Mouse (Mus musculus): ENCODE results near the gene Echs1. TPM values are rescaled to one million over a fixed set of nuclear protein-coding genes. Genes with fewer than 3 reads are reported as not detected.

Gene Echs1
- polyA plus RNA-seq, 1 experiment from 2014 or later = 171 TPM

GRCm38 (mm10) chr7:140077698-140078097 lies 38.6 kb downstream of the Echs1 start:
- Histone ChIP-seq H3K27me3 (ENCODE audit: insufficient read depth, poor library complexity, severe bottlenecking) (peaks cover 61% of the 10 kb centered on the region), H3K27ac (no peak overlapping the region), H3K36me3 (no peaks in the 10 kb centered on the region), H3K4me3 (no peak overlapping the region), H3K9me3 (no peaks in the 10 kb centered on the region), H3K4me1 (0 out of 2 replicates have a peak, but pooled peaks cover 6% of the 10 kb centered on the region)
- DNase-seq (ENCODE audit: low spot score) = no peak
- 73% methylated on average over 6 of the region's 6 CpGs for WGBS

GRCm38 (mm10) chr7:140070042-140070711 lies 46.1 kb downstream of the Echs1 start:
- Histone ChIP-seq H3K36me3 (no peaks in the 10 kb centered on the region), H3K4me1 (peaks cover 9% of the 10 kb centered on the region), H3K4me3 (peak overlapping the region; percentile 56), H3K9me3 (no peaks in the 10 kb centered on the region), H3K27me3 (ENCODE audit: insufficient read depth, poor library complexity, severe bottlenecking) (peaks cover 69% of the 10 kb centered on the region), H3K27ac (peak overlapping the region; percentile 67)
- WGBS = 19% methylated on average over 39 of the region's 39 CpGs
- DNase-seq (ENCODE audit: low spot score) = no peak

GRCm38 (mm10) chr7:140067397-140067796 lies 48.9 kb downstream of the Echs1 start:
- H3K36me3 ChIP-seq = no peaks in the 10 kb centered on the region
- no peak overlapping the region for H3K4me3 ChIP-seq
- 51% methylated on average over 6 of the region's 6 CpGs for WGBS
- peaks cover 9% of the 10 kb centered on the region for H3K4me1 ChIP-seq
- no peak for DNase-seq (ENCODE audit: low spot score)
- no peak overlapping the region for H3K27ac ChIP-seq
- no peaks in the 10 kb centered on the region for H3K9me3 ChIP-seq
- peaks cover 79% of the 10 kb centered on the region for H3K27me3 ChIP-seq (ENCODE audit: insufficient read depth, poor library complexity, severe bottlenecking)

GRCm38 (mm10) chr7:140063092-140063491 lies 53.2 kb downstream of the Echs1 start:
- DNase-seq (ENCODE audit: low spot score) = no peak
- peaks cover 86% of the 10 kb centered on the region for H3K27me3 ChIP-seq (ENCODE audit: insufficient read depth, poor library complexity, severe bottlenecking)

GRCm38 (mm10) chr7:140062307-140062706 lies 54.0 kb downstream of the Echs1 start:
- Histone ChIP-seq H3K36me3 (no peaks in the 10 kb centered on the region), H3K4me3 (no peak overlapping the region), H3K9me3 (no peaks in the 10 kb centered on the region), H3K27me3 (ENCODE audit: insufficient read depth, poor library complexity, severe bottlenecking) (peaks cover 89% of the 10 kb centered on the region), H3K4me1 (peaks cover 19% of the 10 kb centered on the region), H3K27ac (no peak overlapping the region)
- WGBS = 13% methylated on average over 11 of the region's 11 CpGs
- no peak for DNase-seq (ENCODE audit: low spot score)

More at GRCm38 (mm10) chr7:140063092-140063491, 53.2 kb downstream of the Echs1 start:
- Histone ChIP-seq H3K4me1 (peaks cover 13% of the 10 kb centered on the region), H3K4me3 (no peak overlapping the region), H3K9me3 (no peaks in the 10 kb centered on the region), H3K36me3 (no peaks in the 10 kb centered on the region), H3K27ac (no peak overlapping the region)
- 20% methylated on average over 7 of the region's 7 CpGs for WGBS

GRCm38 (mm10) chr7:140061832-140062130 lies 54.5 kb downstream of the Echs1 start:
- H3K27me3 ChIP-seq (ENCODE audit: insufficient read depth, poor library complexity, severe bottlenecking) = peaks cover 94% of the 10 kb centered on the region
- H3K27ac ChIP-seq = no peak overlapping the region
- no peaks in the 10 kb centered on the region for H3K9me3 ChIP-seq
- H3K36me3 ChIP-seq = no peaks in the 10 kb centered on the region
- 5% methylated on average over 6 of the region's 6 CpGs for WGBS
- H3K4me3 ChIP-seq = peak overlapping the region; percentile 55; the same call in 1 of the 2 replicates
- DNase-seq (ENCODE audit: low spot score) = no peak
- peaks cover 19% of the 10 kb centered on the region for H3K4me1 ChIP-seq

- H3K27ac ChIP-seq = peak overlapping the region; percentile 42; the same call in 1 of the 2 replicates
- H3K4me3 ChIP-seq = peak overlapping the region; percentile 55
- H3K36me3 ChIP-seq = no peaks in the 10 kb centered on the region
- 2% methylated on average over 47 of the region's 47 CpGs for WGBS
- no peaks in the 10 kb centered on the region for H3K9me3 ChIP-seq
- peaks cover 19% of the 10 kb centered on the region for H3K4me1 ChIP-seq
- peaks cover 98% of the 10 kb centered on the region for H3K27me3 ChIP-seq (ENCODE audit: insufficient read depth, poor library complexity, severe bottlenecking)
- no peak for DNase-seq (ENCODE audit: low spot score)
Observed at GRCm38 (mm10) chr7:140060936-140061831, 55.1 kb downstream of the Echs1 start.

- WGBS = 12% methylated on average over 4 of the region's 4 CpGs
- Histone ChIP-seq H3K4me1 (peaks cover 19% of the 10 kb centered on the region), H3K4me3 (no peak overlapping the region), H3K36me3 (no peaks in the 10 kb centered on the region), H3K9me3 (no peaks in the 10 kb centered on the region), H3K27me3 (ENCODE audit: insufficient read depth, poor library complexity, severe bottlenecking) (peaks cover 100% of the 10 kb centered on the region), H3K27ac (no peak overlapping the region)
- DNase-seq (ENCODE audit: low spot score) = no peak
Observed at GRCm38 (mm10) chr7:140059601-140060000, 56.7 kb downstream of the Echs1 start.

- H3K36me3 ChIP-seq = no peaks in the 10 kb centered on the region
- peak overlapping the region; percentile 67; the same call in 1 of the 2 replicates for H3K27ac ChIP-seq
- H3K27me3 ChIP-seq (ENCODE audit: insufficient read depth, poor library complexity, severe bottlenecking) = peaks cover 100% of the 10 kb centered on the region
- 25% methylated on average over 7 of the region's 7 CpGs for WGBS
- H3K4me3 ChIP-seq = peak overlapping the region; percentile 63
- no peaks in the 10 kb centered on the region for H3K9me3 ChIP-seq
- DNase-seq (ENCODE audit: low spot score) = no peak
- H3K4me1 ChIP-seq = peaks cover 19% of the 10 kb centered on the region
Observed at GRCm38 (mm10) chr7:140058528-140058927, 57.7 kb downstream of the Echs1 start.

GRCm38 (mm10) chr7:140057413-140058407 lies 58.6 kb downstream of the Echs1 start:
- H3K27me3 ChIP-seq (ENCODE audit: insufficient read depth, poor library complexity, severe bottlenecking) = peaks cover 100% of the 10 kb centered on the region
- peaks cover 19% of the 10 kb centered on the region for H3K4me1 ChIP-seq
- no peaks in the 10 kb centered on the region for H3K9me3 ChIP-seq
- no peaks in the 10 kb centered on the region for H3K36me3 ChIP-seq
- DNase-seq (ENCODE audit: low spot score) = no peak
- WGBS = 4% methylated on average over 53 of the region's 53 CpGs
- H3K4me3 ChIP-seq = peak overlapping the region; percentile 63
- H3K27ac ChIP-seq = peak overlapping the region; percentile 67
